Mouse (Mus musculus) myocyte (in vitro differentiated cells): ENCODE data around the gene Bcdin3d.

ENCODE experiments used
- CEBPB ChIP-seq: IDR thresholded peaks from 2 replicates; pipeline ENCODE4 v1.6.1; 2011; ENCODE audit warnings: mild to moderate bottlenecking, moderate library complexity; ENCODE audit not compliant: poor library complexity, insufficient read depth, severe bottlenecking
- MYOD1 ChIP-seq, 3 experiments: IDR thresholded peaks; one replicate each; pipeline ENCODE4 v1.6.1; 2011; ENCODE audit warnings: control low read depth in 2 of 3, low read depth in 2 of 3, mild to moderate bottlenecking in 2 of 3, moderate library complexity in 1 of 3; ENCODE audit not compliant: insufficient read length in 2 of 3, control insufficient read depth in 1 of 3
- MYOG ChIP-seq, 3 experiments: IDR thresholded peaks; one replicate each; pipeline ENCODE4 v1.6.1; 2011; ENCODE audit warnings: control low read depth in 2 of 3, low read depth in 2 of 3, mild to moderate bottlenecking in 2 of 3; ENCODE audit not compliant: insufficient read length in 2 of 3, control insufficient read depth in 1 of 3, insufficient read depth in 1 of 3
- POLR2A ChIP-seq: IDR thresholded peaks from one replicate; pipeline ENCODE4 v1.6.1; 2011; ENCODE audit warnings: low read depth, mild to moderate bottlenecking, control low read depth, moderate library complexity; ENCODE audit not compliant: insufficient read length
- POLR2AphosphoS2 ChIP-seq: IDR thresholded peaks from one replicate; pipeline ENCODE4 v1.6.1; 2011; ENCODE audit warnings: low read depth, control low read depth; ENCODE audit not compliant: insufficient read length

DNA sequence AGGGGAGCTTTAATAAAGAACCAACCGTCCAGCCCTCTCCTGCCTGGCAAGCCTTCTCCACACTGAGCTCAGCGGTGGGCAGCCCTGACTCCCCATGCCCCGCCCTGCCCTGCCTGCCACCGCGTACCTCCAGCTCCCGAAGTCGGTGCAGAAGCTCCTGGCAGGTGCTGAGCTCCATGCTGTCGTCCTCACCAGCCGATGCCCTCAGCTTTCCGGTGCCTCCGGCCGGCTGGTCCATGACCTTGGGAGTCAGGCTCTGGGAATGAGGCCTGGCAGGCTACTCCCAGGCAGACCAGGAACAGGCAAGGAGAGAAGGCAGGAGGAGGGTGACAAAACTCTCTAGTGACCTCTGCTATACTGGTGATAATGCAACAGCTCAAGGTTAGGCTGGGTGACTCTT, 40.6 kb downstream of the Bcdin3d start:
- no peak for TF ChIP-seq POLR2A
- TF ChIP-seq POLR2AphosphoS2, result no peak
- TF ChIP-seq MYOG (IDR thresholded peaks at IDR 0.05; ENCODE audit: control insufficient read depth in 1 of 3, insufficient read depth in 1 of 3, insufficient read length in 2 of 3, low read depth in 2 of 3), result peak in 1 of 3 experiments; percentile 34
- TF ChIP-seq MYOD1 (IDR thresholded peaks at IDR 0.05; ENCODE audit: control insufficient read depth in 1 of 3, insufficient read length in 2 of 3, low read depth in 2 of 3), result peak in 1 of 3 experiments; percentile 10
- TF ChIP-seq CEBPB, result no peak
